ENCODE assay signal across 20 mouse cellular contexts in the genomic region with DNA sequence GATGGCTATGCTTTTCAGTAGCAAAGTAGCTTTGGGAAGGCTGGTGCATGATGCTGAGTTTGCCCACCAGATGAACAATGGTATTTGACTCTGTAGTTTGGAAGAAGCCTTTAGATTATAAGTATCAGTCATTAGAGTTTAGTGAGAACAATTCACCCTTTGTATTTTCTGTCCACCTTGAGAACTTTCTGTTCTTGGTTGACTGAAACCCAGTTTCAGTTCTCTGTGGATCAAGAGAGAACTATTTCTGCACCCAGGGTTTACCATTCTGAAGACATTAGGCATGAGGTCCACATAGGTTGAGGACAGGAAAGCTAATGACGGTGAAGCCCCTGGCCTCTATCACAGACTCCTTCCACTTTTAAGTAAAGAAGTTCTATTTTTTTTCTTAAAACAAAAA. TPM values are rescaled to one million over a fixed set of nuclear protein-coding genes. Genes with fewer than 3 reads are reported as not detected.
A peak's percentile ranks its signal among the peaks of the same experiment; 100 is the strongest.
DNase-seq lines count a peak whose midpoint lies in the region; ATAC-seq and TF ChIP-seq lines count a peak whose summit lies in the region.
"Had no signal": no experiment of that assay in that cellular context is flagged by ENCODE, and none has a peak within 500 bp of the region (broad histone marks: within the 10 kb centered on the region; RNA-seq: fewer than 3 reads in every experiment).

No protein-coding gene starts in this region.

- no peak overlapping the region for H3K9ac ChIP-seq in midbrain, embryonic 11.5 days (ENCODE audit: low read length)
- H3K9ac ChIP-seq: embryonic facial prominence, embryonic 12.5 days; forebrain, embryonic 13.5 days; forebrain, embryonic 15.5 days; forebrain, postnatal 0 days had no signal

- no peak for TF ChIP-seq CTCF in gastrocnemius, adult 2 months (IDR thresholded peaks at IDR 0.05)

- intact Hi-C loops in gastrocnemius, adult 2 months (cut with DNase I), result no loop called here

- no peaks in the 10 kb centered on the region for H3K36me3 ChIP-seq in midbrain, embryonic 11.5 days (ENCODE audit: control insufficient read depth, insufficient read depth, low read length)
- no peaks in the 10 kb centered on the region for H3K36me3 ChIP-seq in midbrain, embryonic 10.5 days
- no peaks in the 10 kb centered on the region for H3K36me3 ChIP-seq in splenic B cell, adult 2 months (ENCODE audit: control insufficient read depth, insufficient read depth, low read length, poor library complexity, severe bottlenecking)
- H3K36me3 ChIP-seq: embryonic facial prominence, embryonic 12.5 days; G1E had no signal

- whole genome bisulfite sequencing in midbrain, embryonic 11.5 days, result 89% methylated on average over 1 of the region's 1 CpGs
- WGBS in midbrain, embryonic 10.5 days, result 92% methylated on average over 1 of the region's 1 CpGs

- no peak for ATAC-seq in midbrain, embryonic 11.5 days (ENCODE audit: low FRiP score)
- ATAC-seq: forebrain, embryonic 13.5 days; forebrain, embryonic 15.5 days; forebrain, postnatal 0 days had no signal

- peak; percentile 12 for DNase-seq in midbrain, embryonic 11.5 days (ENCODE audit: low spot score, missing footprints)
- no peak for DNase-seq in midbrain, embryonic 10.5 days (ENCODE audit: low spot score)
- peak; percentile 27 for DNase-seq in A20 (ENCODE audit: low read depth, low spot score)
- DNase-seq in splenic B cell, adult 2 months (ENCODE audit: low read depth, low spot score), result peak; percentile 13
- DNase-seq in gastrocnemius, adult 2 months, result no peak
- DNase-seq: adrenal gland, adult 2 months; adrenal gland, postnatal 10 days; adrenal gland, postnatal 25 days; cerebellum, adult 11 months; cerebellum, adult 18-20 months; cerebellum, adult 8-10 months; cerebellum, adult 9-11 months; cerebellum, postnatal 14 days; cerebellum, postnatal 36 days; embryo, embryonic 11 days; forebrain, postnatal 0 days had no signal

- H3K4me3 ChIP-seq in midbrain, embryonic 11.5 days (ENCODE audit: low read depth, low read length), result no peak overlapping the region
- no peak overlapping the region for H3K4me3 ChIP-seq in midbrain, embryonic 10.5 days
- H3K4me3 ChIP-seq in gastrocnemius, adult 2 months, result no peak overlapping the region
- H3K4me3 ChIP-seq: embryonic facial prominence, embryonic 12.5 days; forebrain, embryonic 13.5 days; forebrain, embryonic 15.5 days had no signal

- H3K27ac ChIP-seq in midbrain, embryonic 11.5 days (ENCODE audit: low read depth, low read length), result no peak overlapping the region
- H3K27ac ChIP-seq in midbrain, embryonic 10.5 days (replicated peaks), result no peak overlapping the region
- H3K27ac ChIP-seq in gastrocnemius, adult 2 months, result no peak overlapping the region
- H3K27ac ChIP-seq: embryonic facial prominence, embryonic 12.5 days; forebrain, embryonic 13.5 days; forebrain, embryonic 15.5 days had no signal

- H3K4me1 ChIP-seq in midbrain, embryonic 11.5 days (ENCODE audit: control insufficient read depth, insufficient read depth, low read length), result no peaks in the 10 kb centered on the region
- no peaks in the 10 kb centered on the region for H3K4me1 ChIP-seq in midbrain, embryonic 10.5 days
- H3K4me1 ChIP-seq: embryonic facial prominence, embryonic 12.5 days; forebrain, embryonic 13.5 days; forebrain, embryonic 15.5 days had no signal

- no peaks in the 10 kb centered on the region for H3K9me3 ChIP-seq in midbrain, embryonic 11.5 days (ENCODE audit: control insufficient read depth, low read length)
- H3K9me3 ChIP-seq in midbrain, embryonic 10.5 days (replicated peaks), result no peaks in the 10 kb centered on the region
- H3K9me3 ChIP-seq: embryonic facial prominence, embryonic 12.5 days; forebrain, embryonic 13.5 days; forebrain, embryonic 15.5 days; G1E had no signal

- no peaks in the 10 kb centered on the region for H3K27me3 ChIP-seq in midbrain, embryonic 11.5 days (ENCODE audit: control insufficient read depth, insufficient read depth, low read length)
- no peaks in the 10 kb centered on the region for H3K27me3 ChIP-seq in midbrain, embryonic 10.5 days (ENCODE audit: low read depth, poor library complexity, severe bottlenecking)
- no peaks in the 10 kb centered on the region; the same call in 1 of the 2 replicates for H3K27me3 ChIP-seq in splenic B cell, adult 2 months (ENCODE audit: control insufficient read depth, insufficient read depth, low read length, poor library complexity, severe bottlenecking)
- H3K27me3 ChIP-seq: embryonic facial prominence, embryonic 12.5 days; forebrain, embryonic 13.5 days; forebrain, embryonic 15.5 days had no signal

- no peak overlapping the region for H3K4me2 ChIP-seq in midbrain, embryonic 11.5 days
- H3K4me2 ChIP-seq: embryonic facial prominence, embryonic 12.5 days; forebrain, embryonic 13.5 days; forebrain, embryonic 15.5 days had no signal

RNA-seq across cellular contexts. Expression of a gene that starts 10.0 kb away (rescaled TPM):
- 73.7 and 80.0 TPM in 2 replicates for polyA plus RNA-seq in midbrain, embryonic 11.5 days (2014; fragmentation: Nextera tagmentation; extraction: Ambion mirVana)
- 65.6 and 73.6 TPM in 2 replicates for polyA plus RNA-seq in midbrain, embryonic 10.5 days (2016; fragmentation: Nextera tagmentation; extraction: Ambion mirVana)
- total RNA-seq in gastrocnemius, adult 2 months (2021), result 10 to 100 TPM in 1 of 2 experiments, 1 to 10 TPM in 1; 7.4 to 12.0 TPM

Comparison
In these comparisons a context has a peak if more than half of its experiments do, and no peak if none do; other contexts are left out.
1. DNase-seq: peak in midbrain, embryonic 11.5 days (single experiment), A20 (single experiment) and splenic B cell, adult 2 months (single experiment); none in midbrain, embryonic 10.5 days (single experiment) and gastrocnemius, adult 2 months (single experiment).